Mouse (Mus musculus) CH12.LX (cell line): ENCODE measurements around the gene Prkar1a.

Experiments
- CTCF ChIP-seq, 2 experiments: IDR thresholded peaks in 1 of 2; conservative IDR thresholded peaks in 1 of 2; 2 replicates each; pipeline ENCODE4 v1.5.1; 2011 to 2012; ENCODE audit warnings: low read depth in 2 of 2, low read length in 2 of 2, improper control_type of control experiment in 1 of 2, inconsistent platforms in 1 of 2, mild to moderate bottlenecking in 1 of 2, moderate library complexity in 1 of 2
- E2F4 ChIP-seq: IDR thresholded peaks from 2 replicates; pipeline ENCODE4 v1.6.1; 2011; ENCODE audit warnings: low read depth, low read length, improper control_type of control experiment; ENCODE audit not compliant: insufficient replicate concordance
- EP300 ChIP-seq: IDR thresholded peaks from 2 replicates; pipeline ENCODE4 v1.6.1; 2011; ENCODE audit warnings: low read length, improper control_type of control experiment
- ETS1 ChIP-seq: conservative IDR thresholded peaks from 2 replicates; pipeline ENCODE4 v1.6.1; 2012; ENCODE audit warnings: low read depth, mild to moderate bottlenecking, inconsistent platforms, low read length, improper control_type of control experiment, moderate library complexity
- JUN ChIP-seq: IDR thresholded peaks from 2 replicates; pipeline ENCODE4 v1.6.1; 2011; ENCODE audit warnings: low read depth, mild to moderate bottlenecking, low read length, improper control_type of control experiment, moderate library complexity; ENCODE audit not compliant: insufficient read depth
- JUND ChIP-seq: conservative IDR thresholded peaks from 2 replicates; pipeline ENCODE4 v1.6.1; 2011; ENCODE audit warnings: low read depth, low read length, improper control_type of control experiment
- MAFK ChIP-seq: IDR thresholded peaks from 2 replicates; pipeline ENCODE4 v1.6.1; 2011; ENCODE audit warnings: low read length, improper control_type of control experiment; ENCODE audit not compliant: insufficient replicate concordance
- MAZ ChIP-seq: IDR thresholded peaks from 2 replicates; pipeline ENCODE4 v1.6.1; 2012; ENCODE audit warnings: low read depth, mild to moderate bottlenecking, inconsistent platforms, low read length, improper control_type of control experiment, moderate library complexity
- POLR2A ChIP-seq: IDR thresholded peaks from 2 replicates; pipeline ENCODE4 v1.6.1; 2011; ENCODE audit warnings: low read depth, mild to moderate bottlenecking, improper control_type of control experiment, low read length
- RCOR1 ChIP-seq: conservative IDR thresholded peaks from 2 replicates; pipeline ENCODE4 v1.6.1; 2012; ENCODE audit warnings: low read depth, mild to moderate bottlenecking, inconsistent platforms, low read length, improper control_type of control experiment
- ZC3H11A ChIP-seq: IDR thresholded peaks from 2 replicates; pipeline ENCODE4 v1.6.1; 2012; ENCODE audit warnings: low read depth, mild to moderate bottlenecking, inconsistent platforms, low read length, improper control_type of control experiment
- ZKSCAN1 ChIP-seq: IDR thresholded peaks from 2 replicates; pipeline ENCODE4 v1.6.1; 2012; ENCODE audit warnings: low read depth, inconsistent platforms, low read length, improper control_type of control experiment, borderline replicate concordance
- ZNF384 ChIP-seq: IDR thresholded peaks from 2 replicates; pipeline ENCODE4 v1.6.1; 2012; ENCODE audit warnings: low read depth, low read length, improper control_type of control experiment, inconsistent platforms

DNA sequence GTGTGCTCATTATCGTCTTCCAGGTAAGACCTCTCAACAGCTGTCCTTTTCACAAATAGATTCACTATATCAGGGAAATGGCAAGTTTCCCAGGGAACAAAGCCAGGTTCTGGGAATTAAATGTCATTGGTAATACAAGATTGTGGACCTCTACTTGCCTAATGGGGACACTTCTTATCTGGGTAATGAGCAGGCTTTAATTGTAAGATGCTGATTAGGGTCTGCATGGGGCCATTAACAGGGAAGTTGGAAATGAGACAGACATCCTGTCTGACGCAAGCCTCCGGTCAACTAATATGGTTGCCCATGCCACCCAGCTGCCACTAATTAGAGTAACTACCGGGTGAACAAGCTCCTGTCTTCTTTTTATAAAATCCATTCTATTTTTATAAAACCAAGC lies 32.9 kb upstream of the Prkar1a start:
- TF ChIP-seq ZC3H11A (no peak), CTCF (conservative IDR thresholded peaks at IDR 0.05 in 1 of 2, IDR thresholded peaks at IDR 0.05 in 1 of 2; ENCODE audit: low read depth in 2 of 2, low read length in 2 of 2) (no peak), E2F4 (no peak), POLR2A (no peak), EP300 (no peak), ETS1 (no peak), RCOR1 (no peak), ZKSCAN1 (no peak), JUND (no peak), MAFK (no peak), MAZ (no peak), JUN (no peak), ZNF384 (no peak)
